Mouse (Mus musculus) midbrain, postnatal 0 days (tissue): ENCODE measurements at regions not wholly inside any gene's neighbourhood (a gene's known extent, or its start where the extent isn't known, plus 50 kb on each side); places are given as distances from the start of the nearest gene placed in this dataset.

Experiments
- ATAC-seq: fragments of 200-750 bp; cut with Nextera tagmentation; 2 replicates; pipeline ENCODE4 v1.8.0; 2017; ENCODE audit warnings: moderate number of reproducible peaks, mild to moderate bottlenecking, moderate TSS enrichment, moderate library complexity; ENCODE audit not compliant: low FRiP score
- DNase-seq: peaks from one replicate; pipeline ENCODE4 v3.0.0-alpha.2; 2015; ENCODE audit warnings: low spot score
- H3K27ac ChIP-seq: fragments of 300-500 bp; sonication (generic); 2 replicates; pipeline ENCODE4 v1.5.1; 2014; ENCODE audit warnings: low read depth, mild to moderate bottlenecking, low read length, mixed read lengths
- H3K27me3 ChIP-seq: fragments of 300-500 bp; sonication (generic); 2 replicates; pipeline ENCODE4 v1.6.1; 2014; ENCODE audit warnings: low read length, control low read depth, mixed read lengths; ENCODE audit not compliant: insufficient read depth
- H3K36me3 ChIP-seq: fragments of 300-500 bp; sonication (generic); 2 replicates; pipeline ENCODE4 v1.6.1; 2014; ENCODE audit warnings: low read length, control low read depth, mixed read lengths; ENCODE audit not compliant: insufficient read depth
- H3K4me1 ChIP-seq: fragments of 300-500 bp; sonication (generic); 2 replicates; pipeline ENCODE4 v1.6.1; 2014; ENCODE audit warnings: mild to moderate bottlenecking, control low read depth, antibody characterized with exemption, low read length, mixed read lengths; ENCODE audit not compliant: insufficient read depth
- H3K4me2 ChIP-seq: fragments of 300-500 bp; sonication (generic); 2 replicates; pipeline ENCODE4 v1.6.1; 2014; ENCODE audit warnings: low read depth, mild to moderate bottlenecking, low read length, mixed read lengths; ENCODE audit not compliant: poor library complexity, severe bottlenecking
- H3K4me3 ChIP-seq: fragments of 300-500 bp; sonication (generic); 2 replicates; pipeline ENCODE4 v1.5.1; 2014; ENCODE audit warnings: low read depth, mild to moderate bottlenecking, low read length, moderate library complexity
- H3K9ac ChIP-seq: fragments of 300-500 bp; sonication (generic); replicated peaks from 2 replicates; pipeline ENCODE4 v1.6.1; 2014; ENCODE audit warnings: mild to moderate bottlenecking, low read length, moderate library complexity, mixed read lengths; ENCODE audit not compliant: poor library complexity, severe bottlenecking
- H3K9me3 ChIP-seq: fragments of 300-500 bp; sonication (generic); 2 replicates; pipeline ENCODE4 v1.6.1; 2016; ENCODE audit warnings: low read length, control low read depth
- CTCF ChIP-seq: IDR thresholded peaks from 2 replicates; pipeline ENCODE4 v1.5.1; 2016; ENCODE audit warnings: antibody characterized with exemption, mild to moderate bottlenecking
- WGBS: fragments of 180-500 bp; shearing (Covaris S2); extraction: QIAGEN DNeasy Blood & Tissue Kit; methylation state at CpG from one replicate; pipeline ENCODE4 v1.1.7; 2014; 5-methylcytosine and 5-hydroxymethylcytosine counted together

DNA sequence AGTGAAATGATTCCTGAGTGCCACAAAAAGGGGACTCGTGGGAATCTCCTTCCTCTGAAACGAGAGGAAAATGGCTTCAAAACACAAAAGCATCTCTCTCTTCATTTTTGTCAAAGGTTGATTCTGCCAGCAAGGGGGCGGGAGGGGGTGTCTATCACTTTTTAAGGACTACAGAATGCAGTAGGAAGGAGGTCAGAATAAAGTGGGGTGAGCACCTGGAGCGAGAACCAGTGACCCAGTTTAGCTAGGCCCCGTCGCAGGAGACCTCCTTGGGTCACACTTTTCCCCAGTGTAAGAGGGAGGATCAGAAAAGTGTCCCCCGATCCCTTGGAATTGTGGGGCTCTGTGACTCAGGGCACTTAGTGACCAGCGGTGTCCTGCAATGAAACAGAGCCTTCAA is 133.1 kb downstream of the Tgfb2 start:
- Histone ChIP-seq H3K27me3 (no peaks in the 10 kb centered on the region), H3K36me3 (no peaks in the 10 kb centered on the region), H3K4me2 (no peak overlapping the region), H3K9ac (no peak overlapping the region), H3K9me3 (no peaks in the 10 kb centered on the region), H3K4me1 (no peaks in the 10 kb centered on the region), H3K4me3 (no peak overlapping the region), H3K27ac (no peak overlapping the region)
- no peak for TF ChIP-seq CTCF
- no peak for DNase-seq
- no peak for ATAC-seq
- WGBS, result 89% methylated on average over 8 of the region's 8 CpGs

GRCm38 (mm10) chr1:186572092-186572491 is 133.7 kb downstream of the Tgfb2 start:
- DNase-seq (no peak), ATAC-seq (no peak)
- Histone ChIP-seq H3K4me3 (no peak overlapping the region), H3K9me3 (no peaks in the 10 kb centered on the region), H3K4me2 (no peak overlapping the region), H3K4me1 (no peaks in the 10 kb centered on the region), H3K27me3 (no peaks in the 10 kb centered on the region), H3K9ac (no peak overlapping the region), H3K36me3 (no peaks in the 10 kb centered on the region), H3K27ac (no peak overlapping the region)
- 74% methylated on average over 4 of the region's 4 CpGs for WGBS
- no peak for TF ChIP-seq CTCF

- H3K36me3 ChIP-seq, result no peaks in the 10 kb centered on the region
- 73% methylated on average over 4 of the region's 4 CpGs for WGBS
- H3K9ac ChIP-seq, result no peak overlapping the region
- H3K4me3 ChIP-seq, result no peak overlapping the region
- no peaks in the 10 kb centered on the region for H3K27me3 ChIP-seq
- ATAC-seq (no peak), DNase-seq (no peak)
- no peaks in the 10 kb centered on the region for H3K9me3 ChIP-seq
- no peak overlapping the region for H3K27ac ChIP-seq
- no peaks in the 10 kb centered on the region for H3K4me1 ChIP-seq
- TF ChIP-seq CTCF, result no peak
- H3K4me2 ChIP-seq, result no peak overlapping the region
Measured at GRCm38 (mm10) chr1:186568496-186568895, 137.3 kb downstream of the Tgfb2 start.

- no peaks in the 10 kb centered on the region for H3K36me3 ChIP-seq
- no peaks in the 10 kb centered on the region for H3K4me1 ChIP-seq
- ATAC-seq (no peak), DNase-seq (no peak)
- no peaks in the 10 kb centered on the region for H3K9me3 ChIP-seq
- H3K4me2 ChIP-seq, result no peak overlapping the region
- no peak overlapping the region for H3K9ac ChIP-seq
- H3K27me3 ChIP-seq, result no peaks in the 10 kb centered on the region
- H3K27ac ChIP-seq, result no peak overlapping the region
- 77% methylated on average over 6 of the region's 6 CpGs for WGBS
- H3K4me3 ChIP-seq, result no peak overlapping the region
- no peak for TF ChIP-seq CTCF
Measured at GRCm38 (mm10) chr1:186568076-186568475, 137.7 kb downstream of the Tgfb2 start.

- 15% methylated on average over 15 of the region's 15 CpGs for WGBS
- TF ChIP-seq CTCF, result no peak
- Histone ChIP-seq H3K9me3 (no peaks in the 10 kb centered on the region), H3K27me3 (no peaks in the 10 kb centered on the region), H3K4me2 (peak overlapping the region; percentile 1; the same call in 1 of the 2 replicates), H3K4me1 (no peaks in the 10 kb centered on the region), H3K4me3 (no peak overlapping the region), H3K36me3 (no peaks in the 10 kb centered on the region), H3K9ac (no peak overlapping the region), H3K27ac (no peak overlapping the region)
- no peak for ATAC-seq
- no peak for DNase-seq
Measured at GRCm38 (mm10) chr1:186567136-186567826, 138.5 kb downstream of the Tgfb2 start.

DNA sequence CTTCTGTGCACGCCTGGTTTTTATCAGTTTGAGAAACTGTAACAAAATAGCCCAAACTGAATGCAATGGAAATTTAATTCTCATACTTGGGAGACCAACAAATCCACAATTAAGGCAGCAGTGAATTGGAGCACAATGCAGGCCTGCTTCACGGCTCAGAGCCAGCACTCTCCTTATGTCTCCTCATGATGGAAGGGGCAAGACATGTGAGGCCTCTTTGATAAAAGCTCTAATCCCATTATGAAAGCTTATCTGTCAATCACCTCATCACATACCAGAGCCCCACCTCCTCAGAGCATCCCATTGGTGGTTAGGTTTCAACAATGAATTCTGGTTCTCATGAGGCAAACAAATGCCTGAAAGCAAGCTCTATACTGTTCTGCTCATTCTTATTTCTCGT is 143.8 kb downstream of the Tgfb2 start:
- DNase-seq, result no peak
- Histone ChIP-seq H3K27me3 (no peaks in the 10 kb centered on the region), H3K4me1 (no peaks in the 10 kb centered on the region), H3K36me3 (no peaks in the 10 kb centered on the region), H3K9ac (no peak overlapping the region), H3K4me2 (no peak overlapping the region), H3K9me3 (no peaks in the 10 kb centered on the region), H3K27ac (no peak overlapping the region), H3K4me3 (no peak overlapping the region)
- no peak for ATAC-seq
- 43% methylated on average over 3 of the region's 3 CpGs for WGBS
- TF ChIP-seq CTCF, result no peak
